Mouse (Mus musculus): Measurements from ENCODE around the gene Trim23. TPM values are rescaled to one million over a fixed set of nuclear protein-coding genes. Genes with fewer than 3 reads are reported as not detected.
"Not testable (repeated sequence)": the region's sequence is repeated elsewhere in the genome, so short reads cannot be mapped to it uniquely, and the experiment has no call there.

The Trim23 gene
- total RNA-seq, 2 experiments from 2014 or later = 23.6 to 26.2 TPM

DNA sequence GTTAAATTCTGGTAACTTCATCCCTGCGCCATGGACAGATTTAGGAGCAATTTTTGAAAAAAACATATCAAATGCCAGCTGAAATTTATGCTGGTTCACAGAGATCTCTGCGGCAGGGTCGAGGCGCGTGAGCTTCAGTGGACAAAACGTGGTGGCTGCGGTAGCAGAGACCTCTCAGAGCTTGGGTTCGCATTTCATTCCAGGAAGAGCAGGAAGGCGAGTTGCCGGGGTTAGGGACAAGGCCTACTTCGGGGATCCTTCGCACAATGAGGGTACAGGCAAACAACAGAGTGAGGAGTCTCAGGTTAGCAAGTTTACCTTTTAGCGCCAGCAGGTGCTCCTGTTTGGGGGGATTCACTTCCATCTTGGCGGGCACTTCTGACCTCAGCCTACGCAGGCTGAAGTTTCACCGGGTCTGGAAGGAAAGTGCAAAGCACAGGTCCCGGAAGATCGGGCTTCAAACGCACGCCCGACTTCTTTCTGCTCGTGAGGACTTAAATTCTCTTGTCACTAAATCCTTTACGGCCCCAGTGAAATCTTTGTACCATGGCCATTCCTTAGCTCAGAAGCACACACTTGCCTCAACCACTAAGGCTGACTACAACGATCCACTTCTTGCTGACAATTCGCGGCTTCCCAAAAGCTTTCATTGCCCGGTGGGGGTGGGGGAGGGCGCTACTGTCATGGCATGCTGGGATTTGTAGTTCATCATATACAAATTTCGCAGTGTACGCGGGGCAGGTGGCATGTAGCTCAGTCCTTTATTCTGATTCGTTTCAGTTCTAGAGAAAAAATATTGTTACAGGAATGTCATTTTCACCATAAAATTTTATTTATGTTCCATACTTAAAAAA lies 574 bp upstream of the Trim23 start, which contains the start of gene Trappc13:
TSS of gene Trappc13 (minus strand) at position 674 of the 854 bp plus-strand sequence.
- TF ChIP-seq CTCF (IDR thresholded peaks at IDR 0.05) = no peak
- Histone ChIP-seq H3K4me3 (peak within 1 kb of the TSS; percentile 85), H3K27ac (peak within 1 kb of the TSS; percentile 92)
- intact Hi-C loops (cut with DNase I) = loop anchor here (5.0 kb wide), 1 partner anchor 49 kb away; the partner anchor contains the start of genes Cenpk and Ppwd1
- DNase-seq = no peak

DNA sequence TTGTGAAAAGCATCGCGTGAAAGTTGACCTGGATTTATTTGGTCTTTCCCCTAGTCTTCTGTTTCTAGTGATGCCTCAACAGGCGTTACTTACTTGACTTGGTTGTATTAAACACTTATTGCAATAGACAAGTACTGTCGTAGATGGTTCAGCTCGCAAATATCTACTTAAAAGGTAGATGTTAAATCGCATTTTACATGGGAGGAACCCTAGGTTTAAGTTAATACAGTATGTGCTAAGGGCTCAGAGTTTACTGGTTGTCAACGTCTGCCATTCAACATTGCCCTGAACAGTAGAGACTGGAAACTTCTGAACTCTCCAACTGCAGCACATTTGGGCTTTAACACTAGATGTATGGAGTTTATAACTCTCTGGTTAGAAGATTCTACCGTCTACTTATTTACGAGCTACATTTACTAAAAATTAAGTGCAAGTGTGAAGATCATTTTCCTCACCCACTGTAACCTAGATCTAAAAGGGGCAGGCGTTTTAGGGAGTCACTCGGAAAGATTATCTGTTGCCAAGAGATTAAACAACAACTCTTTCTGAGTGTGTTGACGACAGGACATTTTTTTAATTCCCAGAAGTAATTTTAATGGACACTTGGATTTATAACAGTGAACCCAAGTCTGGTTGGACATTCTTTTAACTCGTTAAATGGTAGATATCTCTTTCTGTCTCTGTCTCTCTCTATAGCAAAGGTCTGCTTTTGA lies 735 bp downstream of the Trim23 start:
- Histone ChIP-seq H3K4me3 (peak overlapping the region; percentile 85), H3K27ac (peak overlapping the region; percentile 92)
- intact Hi-C loops (cut with DNase I) = loop anchor here (5.0 kb wide), 1 partner anchor 48 kb away; the partner anchor contains the start of genes Cenpk and Ppwd1
- DNase-seq = no peak
- no peak for TF ChIP-seq CTCF (IDR thresholded peaks at IDR 0.05)

DNA sequence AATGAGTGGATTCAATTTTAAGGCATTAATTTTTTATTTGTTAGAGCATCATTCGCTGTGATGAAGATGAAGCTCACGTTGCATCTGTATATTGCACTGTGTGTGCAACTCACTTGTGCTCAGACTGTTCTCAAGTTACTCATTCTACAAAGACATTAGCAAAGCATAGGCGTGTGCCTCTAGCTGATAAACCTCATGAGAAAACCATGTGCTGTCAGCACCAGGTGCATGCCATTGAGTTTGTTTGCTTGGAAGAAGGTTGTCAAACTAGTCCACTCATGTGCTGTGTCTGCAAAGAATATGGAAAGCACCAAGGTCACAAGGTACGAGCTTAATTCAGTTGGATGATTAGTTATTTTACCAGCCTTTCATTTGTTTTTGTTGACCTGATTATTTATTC lies 8.8 kb downstream of the Trim23 start:
- Histone ChIP-seq H3K4me3 (no peak overlapping the region), H3K27ac (no peak overlapping the region)
- intact Hi-C loops (cut with DNase I) = no loop called here
- no peak for TF ChIP-seq CTCF (IDR thresholded peaks at IDR 0.05)
- DNase-seq = no peak

DNA sequence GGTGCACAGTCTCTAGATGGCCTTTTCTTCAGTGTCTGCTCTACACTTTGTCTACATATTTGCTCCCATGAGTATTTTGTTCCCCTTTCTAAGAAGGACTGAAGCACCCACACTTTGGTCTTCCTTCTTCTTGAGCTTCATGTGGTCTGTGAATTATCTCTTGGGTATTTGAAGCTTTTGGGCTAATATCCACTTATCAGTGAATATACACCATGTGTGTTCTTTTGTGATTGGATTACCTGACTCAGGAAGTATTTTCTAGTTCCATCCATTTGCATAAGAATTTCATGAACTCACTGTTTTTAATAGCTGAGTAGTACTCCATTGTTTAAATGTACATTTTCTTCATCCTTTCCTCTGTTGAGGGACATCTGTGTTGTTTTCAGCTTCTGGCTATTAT lies 17.3 kb downstream of the Trim23 start:
- DNase-seq; intact Hi-C loops (cut with DNase I); H3K27ac ChIP-seq; H3K4me3 ChIP-seq: not testable (repeated sequence)

DNA sequence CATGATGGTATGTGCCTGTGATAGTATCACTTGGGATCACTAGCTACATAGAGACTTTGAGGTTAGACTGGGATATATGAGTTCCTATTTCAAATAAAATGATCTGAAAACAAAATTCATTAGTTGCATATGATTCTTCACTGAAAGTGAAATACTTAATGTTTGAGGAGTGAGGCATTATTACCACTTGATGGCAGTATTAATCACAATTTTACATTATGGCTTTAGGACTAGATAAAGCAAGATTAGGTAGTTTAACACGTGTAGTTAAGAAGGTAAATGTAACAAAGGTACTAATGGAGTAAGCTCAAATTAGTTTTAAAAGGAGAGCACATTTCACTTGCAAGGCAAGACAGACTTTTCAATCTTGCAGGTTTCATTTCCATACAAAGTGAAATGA lies 25.7 kb downstream of the Trim23 start:
- TF ChIP-seq CTCF (IDR thresholded peaks at IDR 0.05) = peak; percentile 34; the same call in 1 of the 2 replicates
- no peak overlapping the region for H3K27ac ChIP-seq
- intact Hi-C loops (cut with DNase I) = no loop called here
- no peak overlapping the region for H3K4me3 ChIP-seq
- no peak for DNase-seq

DNA sequence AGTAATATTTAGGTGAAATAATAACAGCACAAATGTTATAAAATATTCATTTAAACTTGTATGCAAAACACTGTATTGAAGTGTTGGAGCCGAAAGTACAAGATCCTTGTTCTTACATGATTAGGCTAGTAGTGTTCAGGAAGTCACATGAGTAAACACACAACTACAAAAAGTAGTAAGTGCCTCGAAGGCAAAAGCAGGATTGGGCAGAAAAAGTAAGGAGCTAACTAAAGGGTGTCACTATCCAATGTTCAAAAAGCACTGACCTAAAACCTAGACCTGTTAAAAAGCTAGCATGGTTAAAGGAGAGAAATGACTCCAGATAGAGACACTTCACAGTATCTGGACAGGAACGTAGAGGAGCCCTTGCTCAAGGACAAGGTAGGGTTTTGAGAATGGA lies 48.9 kb downstream of the Trim23 start:
- no peak overlapping the region for H3K27ac ChIP-seq
- H3K4me3 ChIP-seq = peak overlapping the region; percentile 84
- intact Hi-C loops (cut with DNase I) = loop anchor here (5.0 kb wide), 3 partner anchors 50 to 590 kb away; partner anchors contain the start of genes Adamts6, Cwc27, Trappc13 and Trim23
- no peak for DNase-seq
- no peak for TF ChIP-seq CTCF (IDR thresholded peaks at IDR 0.05)

DNA sequence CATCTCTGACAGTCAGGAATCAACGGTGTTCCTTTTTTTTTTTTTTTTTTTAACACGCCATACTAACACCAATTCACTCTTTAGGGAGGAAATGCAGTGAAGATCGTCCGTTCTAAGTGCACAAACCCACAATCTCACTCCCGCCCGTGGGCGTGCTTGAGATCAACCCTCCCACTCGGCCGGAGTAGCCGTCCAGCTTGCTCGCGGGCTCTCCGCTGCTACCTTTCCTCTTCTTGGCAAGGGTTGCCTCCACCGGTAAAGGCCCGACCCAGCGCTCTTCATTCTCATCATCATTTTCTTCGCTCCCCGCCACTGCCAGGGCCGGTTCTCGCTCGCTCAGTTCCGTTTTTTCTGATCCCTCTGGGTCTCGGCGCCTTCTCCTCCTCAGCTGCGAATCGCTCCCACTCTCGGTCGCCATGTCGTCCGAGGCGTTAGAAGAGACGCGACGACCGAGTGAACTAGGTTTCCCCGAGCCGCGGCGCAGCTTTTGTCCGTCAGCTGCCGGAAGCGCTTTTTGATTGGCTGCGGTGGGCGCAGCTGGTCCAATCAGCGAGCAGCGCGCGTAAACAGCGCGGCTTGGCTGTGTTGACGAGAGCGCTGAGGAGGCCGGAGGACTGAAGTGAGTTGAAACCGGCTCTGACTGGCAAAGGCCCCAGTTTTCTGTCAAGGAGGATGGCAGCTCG lies 49.9 kb downstream of the Trim23 start, which contains the start of the genes Cenpk and Ppwd1:
TSS of gene Cenpk (plus strand) at position 228 of the 683 bp plus-strand sequence.
TSS of gene Ppwd1 (minus strand) at position 460 of the 683 bp plus-strand sequence.
- peak within 1 kb of the TSS; percentile 91 for H3K27ac ChIP-seq
- no peak for TF ChIP-seq CTCF (IDR thresholded peaks at IDR 0.05)
- intact Hi-C loops (cut with DNase I) = loop anchor here (5.0 kb wide), 3 partner anchors 51 to 589 kb away; partner anchors contain the start of genes Adamts6, Cwc27, Trappc13 and Trim23
- peak within 1 kb of the TSS; percentile 84 for H3K4me3 ChIP-seq
- peak; percentile 96 for DNase-seq

DNA sequence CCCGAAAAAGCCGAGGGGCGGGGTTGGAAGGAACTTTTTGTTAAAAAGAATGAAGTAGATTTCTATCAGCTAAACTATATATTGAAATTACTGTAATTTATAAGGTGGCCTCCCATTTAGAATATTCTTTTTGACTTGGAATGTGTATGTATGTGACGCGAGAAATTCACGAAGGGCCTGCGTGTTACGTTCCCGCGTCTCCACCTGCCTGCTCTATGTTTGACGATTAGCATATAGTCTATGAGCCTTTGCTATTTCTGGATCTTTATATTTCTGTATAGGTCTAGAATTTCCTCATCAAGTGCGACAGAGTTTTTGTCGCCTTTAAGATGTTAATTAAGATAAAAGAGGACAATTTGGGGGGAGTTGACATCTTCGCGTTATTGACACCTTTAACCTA lies 50.6 kb downstream of the Trim23 start:
- peak overlapping the region; percentile 91; the same call in 1 of the 2 replicates for H3K27ac ChIP-seq
- no peak for TF ChIP-seq CTCF (IDR thresholded peaks at IDR 0.05)
- no peak for DNase-seq
- intact Hi-C loops (cut with DNase I) = loop anchor here (5.0 kb wide), 3 partner anchors 52 to 588 kb away; partner anchors contain the start of genes Adamts6, Cwc27, Trappc13 and Trim23
- peak overlapping the region; percentile 84 for H3K4me3 ChIP-seq

Other genes starting within 250 kb of the Trim23 start
- 1 to 10 TPM; 6.7 to 7.3 TPM for gene Nln, start 69.2 kb upstream of the Trim23 start, total RNA-seq (2021)
- under 1 TPM; 0.61 to 0.73 TPM for gene Sgtb, start 69.1 kb upstream of the Trim23 start, total RNA-seq (2021)
- gene Trappc13, start 328 bp upstream of the Trim23 start, total RNA-seq (2021) = 10 to 100 TPM; 31.0 to 34.1 TPM
- under 1 TPM in 1 of 2 experiments, not detected in 1; 0.41 TPM for gene Cenpk, start 49.8 kb downstream of the Trim23 start, total RNA-seq (2021)
- gene Ppwd1, start 50.0 kb downstream of the Trim23 start, total RNA-seq (2021) = 1 to 10 TPM; 7.5 to 8.1 TPM
- 1 to 10 TPM in 1 of 2 experiments, under 1 TPM in 1; 0.84 to 1.5 TPM for gene Adamts6, start 109.0 kb downstream of the Trim23 start, total RNA-seq (2021)